Mouse (Mus musculus): ENCODE data around the gene Sgk1.

DNA sequence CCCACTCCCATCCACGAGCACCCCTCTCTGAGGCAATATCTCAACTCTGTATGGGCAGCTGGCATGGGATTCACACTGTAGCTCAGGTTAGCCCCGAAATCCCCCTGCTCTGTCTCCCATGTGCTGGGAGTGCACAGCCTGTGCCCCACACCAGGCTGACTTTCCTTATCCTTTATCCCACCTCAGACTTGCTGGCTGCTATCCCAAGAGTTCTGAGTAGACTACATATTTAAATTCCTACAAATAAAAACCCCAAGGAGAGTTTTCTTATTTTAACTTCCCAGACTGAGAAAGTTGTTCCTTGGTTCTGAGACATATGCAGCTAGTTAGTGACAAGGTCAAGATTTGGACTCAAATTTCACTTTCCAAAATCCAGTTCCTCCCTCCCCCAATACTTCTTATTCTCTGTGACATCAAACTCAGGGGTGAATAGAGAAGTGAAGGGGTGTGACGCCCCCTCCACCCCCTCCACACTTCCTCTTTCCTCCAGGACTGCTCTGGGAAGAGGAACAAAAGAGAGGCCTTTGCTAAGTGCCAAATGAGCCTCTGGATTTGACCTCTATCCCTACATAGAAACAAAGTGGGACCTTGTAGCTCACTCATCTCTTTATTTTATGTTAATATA is 7.3 kb downstream of the Sgk1 start:
- TF ChIP-seq CHD2 (IDR thresholded peaks at IDR 0.05; ENCODE audit: low read depth, low read length) (no peak), MAFK (IDR thresholded peaks at IDR 0.05; ENCODE audit: insufficient read depth, low read depth, low read length) (no peak)

All from ES-E14 (cell line).